Mouse (Mus musculus) MEL (cell line): ENCODE measurements around the gene Syt7. TPM values are rescaled to one million over a fixed set of nuclear protein-coding genes. Genes with fewer than 3 reads are reported as not detected.

Source experiments
- DNase-seq: peaks from one replicate; pipeline ENCODE4 v3.0.0; 2011; ENCODE audit warnings: low read depth, low spot score
- H3K27ac ChIP-seq: 2 replicates; pipeline ENCODE4 v1.5.1; 2012; ENCODE audit warnings: low read depth, mild to moderate bottlenecking, control low read depth, low read length, moderate library complexity; ENCODE audit not compliant: control insufficient read depth
- H3K27me3 ChIP-seq, 2 experiments: fragments of 150-350 bp in 1 of 2; sonication (generic) in 1 of 2; 2 replicates each; pipeline ENCODE4 v1.6.1; 2012; ENCODE audit warnings: low read length in 2 of 2, mild to moderate bottlenecking in 2 of 2, improper control_type of control experiment in 1 of 2, moderate library complexity in 1 of 2; ENCODE audit not compliant: insufficient read depth in 2 of 2, control insufficient read depth in 1 of 2
- H3K36me3 ChIP-seq, 2 experiments: 2 replicates each; pipeline ENCODE4 v1.6.1; 2012 to 2014; ENCODE audit warnings: low read length in 2 of 2, improper control_type of control experiment in 1 of 2, inconsistent platforms in 1 of 2, mild to moderate bottlenecking in 1 of 2; ENCODE audit not compliant: insufficient read depth in 2 of 2, control insufficient read depth in 1 of 2
- H3K4me1 ChIP-seq, 2 experiments: fragments of 150-350 bp in 1 of 2; sonication (generic) in 1 of 2; 2 replicates each; pipeline ENCODE4 v1.6.1; 2012; ENCODE audit warnings: low read length in 2 of 2, improper control_type of control experiment in 1 of 2, mild to moderate bottlenecking in 1 of 2; ENCODE audit not compliant: insufficient read depth in 2 of 2, control insufficient read depth in 1 of 2
- H3K4me3 ChIP-seq, 2 experiments: fragments of 150-350 bp in 1 of 2; sonication (generic) in 1 of 2; 2 replicates each; pipeline ENCODE4 v1.5.1; 2012; ENCODE audit warnings: low read depth in 2 of 2, low read length in 2 of 2, mild to moderate bottlenecking in 2 of 2, moderate library complexity in 2 of 2, control low read depth in 1 of 2, improper control_type of control experiment in 1 of 2; ENCODE audit not compliant: control insufficient read depth in 1 of 2, insufficient read depth in 1 of 2
- H3K79me2 ChIP-seq: 2 replicates; pipeline ENCODE4 v1.6.1; 2012; ENCODE audit warnings: mild to moderate bottlenecking, low read length, moderate library complexity; ENCODE audit not compliant: control insufficient read depth, poor library complexity, insufficient read depth
- H3K9ac ChIP-seq: 2 replicates; pipeline ENCODE4 v1.6.1; 2012; ENCODE audit warnings: low read depth, mild to moderate bottlenecking, control low read depth, low read length, moderate library complexity; ENCODE audit not compliant: control insufficient read depth, poor library complexity, severe bottlenecking
- H3K9me3 ChIP-seq: fragments of 150-350 bp; sonication (generic); replicated peaks from 2 replicates; pipeline ENCODE4 v1.6.1; 2012; ENCODE audit warnings: mild to moderate bottlenecking, low read length, improper control_type of control experiment, moderate library complexity; ENCODE audit not compliant: insufficient read depth
- CHD2 ChIP-seq: IDR thresholded peaks from 2 replicates; pipeline ENCODE4 v1.6.1; 2011; ENCODE audit warnings: low read length, improper control_type of control experiment
- CTCF ChIP-seq, 3 experiments: IDR thresholded peaks in 2 of 3; conservative IDR thresholded peaks in 1 of 3; 2 replicates each; pipeline ENCODE4 v1.5.1; 2011 to 2012; ENCODE audit warnings: low read length in 3 of 3, low read depth in 2 of 3, mild to moderate bottlenecking in 2 of 3, improper control_type of control experiment in 1 of 3, inconsistent platforms in 1 of 3, mixed read lengths in 1 of 3, moderate library complexity in 1 of 3; ENCODE audit not compliant: control insufficient read depth in 1 of 3, insufficient read depth in 1 of 3, poor library complexity in 1 of 3, severe bottlenecking in 1 of 3
- EP300 ChIP-seq, 2 experiments: IDR thresholded peaks; 2 replicates each; pipeline ENCODE4 v1.6.1; 2011; ENCODE audit warnings: improper control_type of control experiment in 2 of 2, low read length in 2 of 2, low read depth in 1 of 2, mild to moderate bottlenecking in 1 of 2
- GABPA ChIP-seq: IDR thresholded peaks from 2 replicates; pipeline ENCODE4 v1.6.1; 2012; ENCODE audit warnings: low read depth, mild to moderate bottlenecking, inconsistent platforms, low read length, improper control_type of control experiment, moderate library complexity
- GATA1 ChIP-seq: IDR thresholded peaks from 2 replicates; pipeline ENCODE4 v1.6.1; 2011; ENCODE audit warnings: low read depth, low read length, improper control_type of control experiment
- HCFC1 ChIP-seq: IDR thresholded peaks from 2 replicates; pipeline ENCODE4 v1.6.1; 2012; ENCODE audit warnings: low read depth, mild to moderate bottlenecking, inconsistent platforms, low read length, improper control_type of control experiment, moderate library complexity
- KAT2A ChIP-seq: conservative IDR thresholded peaks from 2 replicates; pipeline ENCODE4 v1.6.1; 2012; ENCODE audit warnings: low read depth, low read length, improper control_type of control experiment, inconsistent platforms
- MAX ChIP-seq: IDR thresholded peaks from 2 replicates; pipeline ENCODE4 v1.6.1; 2011; ENCODE audit warnings: low read length, improper control_type of control experiment
- MAZ ChIP-seq: IDR thresholded peaks from 2 replicates; pipeline ENCODE4 v1.6.1; 2012; ENCODE audit warnings: low read depth, mild to moderate bottlenecking, inconsistent platforms, low read length, improper control_type of control experiment
- MYB ChIP-seq: IDR thresholded peaks from 2 replicates; pipeline ENCODE4 v1.6.1; 2011; ENCODE audit warnings: mild to moderate bottlenecking, low read depth, low read length, improper control_type of control experiment
- NRF1 ChIP-seq: IDR thresholded peaks from 2 replicates; pipeline ENCODE4 v1.6.1; 2014; ENCODE audit warnings: low read depth, mild to moderate bottlenecking, inconsistent platforms, low read length, improper control_type of control experiment, moderate library complexity; ENCODE audit not compliant: poor library complexity, insufficient read depth, severe bottlenecking
- POLR2A ChIP-seq, 2 experiments: IDR thresholded peaks; 2 replicates each; pipeline ENCODE4 v1.6.1; 2011 to 2012; ENCODE audit warnings: low read length in 2 of 2, mild to moderate bottlenecking in 2 of 2, control low read depth in 1 of 2, improper control_type of control experiment in 1 of 2, low read depth in 1 of 2, moderate library complexity in 1 of 2; ENCODE audit not compliant: control insufficient read depth in 1 of 2, insufficient read depth in 1 of 2, poor library complexity in 1 of 2
- POLR2AphosphoS2 ChIP-seq: IDR thresholded peaks from 2 replicates; pipeline ENCODE4 v1.6.1; 2011; ENCODE audit warnings: low read length, improper control_type of control experiment
- POLR2AphosphoS5 ChIP-seq: IDR thresholded peaks from 2 replicates; pipeline ENCODE4 v1.6.1; 2012; ENCODE audit warnings: low read depth, borderline replicate concordance, mild to moderate bottlenecking, inconsistent platforms, low read length, moderate library complexity, mixed read lengths
- RAD21 ChIP-seq: IDR thresholded peaks from 2 replicates; pipeline ENCODE4 v1.6.1; 2011; ENCODE audit warnings: mild to moderate bottlenecking, low read depth, low read length, improper control_type of control experiment
- RCOR1 ChIP-seq: IDR thresholded peaks from 2 replicates; pipeline ENCODE4 v1.6.1; 2012; ENCODE audit warnings: low read depth, mild to moderate bottlenecking, inconsistent platforms, low read length, improper control_type of control experiment
- SMC3 ChIP-seq: IDR thresholded peaks from 2 replicates; pipeline ENCODE4 v1.6.1; 2011; ENCODE audit warnings: low read depth, low read length, improper control_type of control experiment
- TAL1 ChIP-seq: IDR thresholded peaks from 2 replicates; pipeline ENCODE4 v1.6.1; 2012; ENCODE audit warnings: mild to moderate bottlenecking, inconsistent platforms, low read length, moderate library complexity, mixed read lengths
- TBP ChIP-seq: IDR thresholded peaks from 2 replicates; pipeline ENCODE4 v1.8.0; 2011; ENCODE audit warnings: low read depth, low read length, improper control_type of control experiment
- ZKSCAN1 ChIP-seq: IDR thresholded peaks from 2 replicates; pipeline ENCODE4 v1.6.1; 2012; ENCODE audit warnings: low read depth, mild to moderate bottlenecking, inconsistent platforms, low read length, improper control_type of control experiment, moderate library complexity
- ZNF384 ChIP-seq: IDR thresholded peaks from 2 replicates; pipeline ENCODE4 v1.6.1; 2012; ENCODE audit warnings: low read depth, mild to moderate bottlenecking, inconsistent platforms, low read length, improper control_type of control experiment
- polyA plus RNA-seq, 2 experiments: library from polyadenylated mRNA; stranded (reverse) in 1 of 2; unstranded in 1 of 2; fragments of >175 nt in 1 of 2; fragments of >200 nt in 1 of 2; gene quantifications; 2 replicates each; pipeline versions ENCODE4 v1.2.1 to v1.2.4; 2012; ENCODE audit warnings: low replicate concordance in 2 of 2, low read depth in 1 of 2; ENCODE audit not compliant: insufficient read length in 2 of 2, insufficient read depth in 1 of 2, missing spikeins in 1 of 2
- total RNA-seq: library from RNA; depleted of rRNA; stranded (reverse); fragments of 300-350 nt; gene quantifications from 2 replicates; pipeline ENCODE4 v1.2.3, GENCODE M21; 2012

The Syt7 gene
- total and polyA plus RNA-seq, 3 experiments, result not detected

- H3K27me3 ChIP-seq, result no peaks in the 10 kb centered on the region; a peak in 1 of 4 replicates
- no peak overlapping the region for H3K4me3 ChIP-seq
- no peaks in the 10 kb centered on the region for H3K9me3 ChIP-seq
- TF ChIP-seq KAT2A (no peak), MAZ (no peak), POLR2AphosphoS5 (no peak), GABPA (no peak), RCOR1 (no peak), ZNF384 (no peak), MYB (no peak), ZKSCAN1 (no peak), POLR2A (IDR thresholded peaks at IDR 0.05; ENCODE audit: control insufficient read depth in 1 of 2, insufficient read depth in 1 of 2, low read depth in 1 of 2, low read length in 2 of 2, poor library complexity in 1 of 2) (no peak), TAL1 (no peak), GATA1 (no peak), NRF1 (no peak), EP300 (IDR thresholded peaks at IDR 0.05; ENCODE audit: low read depth in 1 of 2, low read length in 2 of 2) (no peak)
- H3K9ac ChIP-seq, result no peak overlapping the region
- DNase-seq, result no peak
- no peaks in the 10 kb centered on the region for H3K36me3 ChIP-seq
- H3K79me2 ChIP-seq, result no peaks in the 10 kb centered on the region
- H3K27ac ChIP-seq, result no peak overlapping the region
- no peaks in the 10 kb centered on the region for H3K4me1 ChIP-seq
These were observed 21.1 kb upstream of the Syt7 start for GRCm38 (mm10) chr19:10367802-10368201.

DNA sequence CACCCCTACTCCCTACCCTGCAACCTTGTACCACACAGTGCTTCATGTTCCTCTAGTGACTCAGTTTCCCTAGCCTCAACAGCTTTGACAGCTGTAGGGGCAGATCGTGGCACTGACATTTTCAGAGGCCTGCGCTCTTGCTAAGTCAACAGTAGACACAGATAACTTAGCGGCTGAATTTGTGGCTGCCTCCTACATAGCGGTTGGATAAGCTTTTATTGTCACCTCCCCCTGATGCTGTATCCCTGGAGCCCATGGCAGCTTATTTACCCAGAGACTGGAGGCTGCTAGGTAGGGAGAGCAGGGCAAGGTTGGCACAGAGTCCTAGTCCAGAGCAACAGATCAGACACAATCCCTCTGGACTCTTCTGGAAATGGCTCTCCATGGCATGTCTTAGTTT, 19.0 kb upstream of the Syt7 start:
- Histone ChIP-seq H3K9me3 (no peaks in the 10 kb centered on the region), H3K9ac (no peak overlapping the region), H3K36me3 (no peaks in the 10 kb centered on the region), H3K79me2 (no peaks in the 10 kb centered on the region), H3K4me3 (no peak overlapping the region), H3K4me1 (no peaks in the 10 kb centered on the region), H3K27me3 (no peaks in the 10 kb centered on the region), H3K27ac (no peak overlapping the region)
- no peak for DNase-seq
- TF ChIP-seq POLR2AphosphoS2 (no peak), TBP (no peak), HCFC1 (no peak), TAL1 (no peak), GATA1 (no peak), CTCF (IDR thresholded peaks at IDR 0.05 in 2 of 3, conservative IDR thresholded peaks at IDR 0.05 in 1 of 3; ENCODE audit: control insufficient read depth in 1 of 3, insufficient read depth in 1 of 3, low read depth in 2 of 3, low read length in 3 of 3, poor library complexity in 1 of 3, severe bottlenecking in 1 of 3) (no peak), RAD21 (no peak), MAX (no peak), CHD2 (no peak), SMC3 (no peak)
